Mouse (Mus musculus): ENCODE data around the gene Ror1.

Gene Ror1

GRCm38 (mm10) chr4:100231906-100232305 lies 136.3 kb downstream of the Ror1 start:
- ChIA-PET POLR2A (no interaction called here), CTCF (no interaction called here)

- ChIA-PET POLR2A (no interaction called here), CTCF (no interaction called here)
These were observed 136.9 kb downstream of the Ror1 start for GRCm38 (mm10) chr4:100232541-100232940.

GRCm38 (mm10) chr4:100233770-100234169 lies 138.2 kb downstream of the Ror1 start:
- CTCF ChIA-PET, result no interaction called here
- POLR2A ChIA-PET, result interaction anchor here in 1 of 4 experiments (1.7 kb wide), 1 partner anchor 17 kb away, joined by 3 read pairs; no protein-coding TSS in a partner anchor

- ChIA-PET CTCF (no interaction called here), POLR2A (no interaction called here)
These were observed 140.7 kb downstream of the Ror1 start for GRCm38 (mm10) chr4:100236339-100236738.

- ChIA-PET CTCF (no interaction called here), POLR2A (no interaction called here)
These were observed 146.6 kb downstream of the Ror1 start for GRCm38 (mm10) chr4:100242061-100242756.

- POLR2A ChIA-PET, result no interaction called here
- CTCF ChIA-PET, result no interaction called here
These were observed 148.7 kb downstream of the Ror1 start for GRCm38 (mm10) chr4:100244250-100244649.

- ChIA-PET CTCF (no interaction called here), POLR2A (no interaction called here)
These were observed 149.1 kb downstream of the Ror1 start for GRCm38 (mm10) chr4:100244701-100245100.

GRCm38 (mm10) chr4:100247826-100248225 lies 152.2 kb downstream of the Ror1 start:
- CTCF ChIA-PET, result no interaction called here

GRCm38 (mm10) chr4:100248273-100248672 lies 152.7 kb downstream of the Ror1 start:
- ChIA-PET CTCF (no interaction called here), POLR2A (no interaction called here)

More at GRCm38 (mm10) chr4:100247826-100248225, 152.2 kb downstream of the Ror1 start:
- POLR2A ChIA-PET, result no interaction called here

- CTCF ChIA-PET, result no interaction called here
- POLR2A ChIA-PET, result no interaction called here
These were observed 155.7 kb downstream of the Ror1 start for GRCm38 (mm10) chr4:100251270-100251669.

- CTCF ChIA-PET, result no interaction called here
- POLR2A ChIA-PET, result no interaction called here
These were observed 156.5 kb downstream of the Ror1 start for GRCm38 (mm10) chr4:100252050-100252449.

GRCm38 (mm10) chr4:100252646-100253045 lies 157.1 kb downstream of the Ror1 start:
- CTCF ChIA-PET, result no interaction called here
- POLR2A ChIA-PET, result no interaction called here

- POLR2A ChIA-PET, result no interaction called here
- CTCF ChIA-PET, result no interaction called here
These were observed 157.8 kb downstream of the Ror1 start for GRCm38 (mm10) chr4:100253401-100253800.

- CTCF ChIA-PET, result no interaction called here
These were observed 158.2 kb downstream of the Ror1 start for GRCm38 (mm10) chr4:100253831-100254230.

GRCm38 (mm10) chr4:100258462-100258861 lies 162.9 kb downstream of the Ror1 start:
- ChIA-PET CTCF (no interaction called here), POLR2A (no interaction called here)

More at GRCm38 (mm10) chr4:100253831-100254230, 158.2 kb downstream of the Ror1 start:
- POLR2A ChIA-PET, result interaction anchor here in 1 of 4 experiments (0.6 kb wide), 1 partner anchor 51 kb away, joined by 4 read pairs; no protein-coding TSS in a partner anchor

- ChIA-PET CTCF (interaction anchor here in 1 of 4 experiments (0.6 kb wide), 1 partner anchor 330 kb away, joined by 3 read pairs; no protein-coding TSS in a partner anchor), POLR2A (no interaction called here)
These were observed 168.3 kb downstream of the Ror1 start for GRCm38 (mm10) chr4:100263917-100264316.

- CTCF ChIA-PET, result no interaction called here
- POLR2A ChIA-PET, result no interaction called here
These were observed 175.6 kb downstream of the Ror1 start for GRCm38 (mm10) chr4:100271059-100271735.

- ChIA-PET POLR2A (no interaction called here), CTCF (no interaction called here)
These were observed 176.1 kb downstream of the Ror1 start for GRCm38 (mm10) chr4:100271736-100272127.

GRCm38 (mm10) chr4:100273356-100273755 lies 177.8 kb downstream of the Ror1 start:
- CTCF ChIA-PET, result no interaction called here
- POLR2A ChIA-PET, result no interaction called here

- POLR2A ChIA-PET, result no interaction called here
- CTCF ChIA-PET, result no interaction called here
These were observed 178.4 kb downstream of the Ror1 start for GRCm38 (mm10) chr4:100273807-100274480.

GRCm38 (mm10) chr4:100276482-100276881 lies 180.9 kb downstream of the Ror1 start:
- POLR2A ChIA-PET, result no interaction called here

More at GRCm38 (mm10) chr4:100276482-100276881, 180.9 kb downstream of the Ror1 start:
- CTCF ChIA-PET, result no interaction called here
